8 mouse cellular contexts compared by ENCODE assay signal in genomic region chr6:56796232-56796631, GRCm38 (mm10). TPM values are rescaled to one million over a fixed set of nuclear protein-coding genes. Genes with fewer than 3 reads are reported as not detected.
DNase-seq lines count a peak whose midpoint lies in the region; ATAC-seq and TF ChIP-seq lines count a peak whose summit lies in the region.

No protein-coding gene starts in this region.

- no peaks in the 10 kb centered on the region; the same call in 1 of the 2 replicates for H3K9me3 ChIP-seq in heart, embryonic 12.5 days (replicated peaks)
- no peaks in the 10 kb centered on the region for H3K9me3 ChIP-seq in ES-Bruce4 (replicated peaks; ENCODE audit: control insufficient read depth, insufficient read depth, low read length, poor library complexity, severe bottlenecking)
- no peaks in the 10 kb centered on the region for H3K9me3 ChIP-seq in forebrain, embryonic 15.5 days
- H3K9me3 ChIP-seq in liver, embryonic 16.5 days (replicated peaks; ENCODE audit: control insufficient read depth, low read length) = no peaks in the 10 kb centered on the region

- 5% methylated on average over 8 of the region's 8 CpGs for WGBS in heart, embryonic 12.5 days
- WGBS in forebrain, embryonic 15.5 days = 3% methylated on average over 8 of the region's 8 CpGs
- 2% methylated on average over 8 of the region's 8 CpGs for WGBS in liver, embryonic 16.5 days (ENCODE audit: insufficient replicate concordance)

- peak overlapping the region; percentile 80 for H3K4me2 ChIP-seq in heart, embryonic 12.5 days
- H3K4me2 ChIP-seq in forebrain, embryonic 15.5 days (replicated peaks) = peak overlapping the region; percentile 67
- H3K4me2 ChIP-seq in liver, embryonic 16.5 days (ENCODE audit: low read depth, low read length) = peak overlapping the region; percentile 93

- H3K27ac ChIP-seq in heart, embryonic 12.5 days (ENCODE audit: poor library complexity, severe bottlenecking) = peak overlapping the region; percentile 100
- peak overlapping the region; percentile 55 for H3K27ac ChIP-seq in ES-Bruce4 (ENCODE audit: insufficient read depth, low read length)
- peak overlapping the region; percentile 99 for H3K27ac ChIP-seq in forebrain, embryonic 15.5 days (replicated peaks)
- H3K27ac ChIP-seq in liver, embryonic 16.5 days (ENCODE audit: low read length) = peak overlapping the region; percentile 99

- peak overlapping the region; percentile 99 for H3K9ac ChIP-seq in heart, embryonic 12.5 days
- peak overlapping the region; percentile 97 for H3K9ac ChIP-seq in ES-Bruce4 (ENCODE audit: low read depth, poor library complexity, severe bottlenecking)
- peak overlapping the region; percentile 88 for H3K9ac ChIP-seq in forebrain, embryonic 15.5 days (replicated peaks)
- peak overlapping the region; percentile 95 for H3K9ac ChIP-seq in liver, embryonic 16.5 days (ENCODE audit: low read depth, low read length)

- TF ChIP-seq POLR2A in ES-Bruce4 (IDR thresholded peaks at IDR 0.05; ENCODE audit: insufficient read depth, low read length) = no peak

- TF ChIP-seq CTCF in ES-Bruce4 (IDR thresholded peaks at IDR 0.05; ENCODE audit: low read depth, low read length) = no peak

- no peak for TF ChIP-seq EP300 in ES-Bruce4 (IDR thresholded peaks at IDR 0.05; ENCODE audit: insufficient read depth, low read depth, low read length)

- no peak for DNase-seq in heart, postnatal 10 days
- DNase-seq in spleen, postnatal 36 days (ENCODE audit: low spot score in 2 of 2) = no peak
- DNase-seq in ovary, adult 18-20 months (ENCODE audit: low spot score) = no peak

- intact Hi-C loops in heart, postnatal 10 days (cut with DNase I) = loop anchor here (5.0 kb wide), 3 partner anchors 36 to 126 kb away; partner anchors contain the start of genes Fkbp9, Nt5c3 and Vmn1r4

- ATAC-seq in heart, embryonic 12.5 days (ENCODE audit: insufficient number of reproducible peaks, low FRiP score) = no peak
- ATAC-seq in forebrain, embryonic 15.5 days (replicated peaks) = no peak
- no peak for ATAC-seq in liver, embryonic 16.5 days (ENCODE audit: low read depth)
- no peak for ATAC-seq in activated CD4-positive, CD25-positive, alpha-beta regulatory T cell, adult 4 months

- peak overlapping the region; percentile 94 for H3K4me3 ChIP-seq in heart, embryonic 12.5 days
- H3K4me3 ChIP-seq in ES-Bruce4 (ENCODE audit: low read depth, low read length) = peak overlapping the region; percentile 84
- H3K4me3 ChIP-seq in forebrain, embryonic 15.5 days = peak overlapping the region; percentile 94
- H3K4me3 ChIP-seq in liver, embryonic 16.5 days (ENCODE audit: low read depth, low read length) = peak overlapping the region; percentile 89

- no peaks in the 10 kb centered on the region for H3K27me3 ChIP-seq in heart, embryonic 12.5 days (replicated peaks)
- no peaks in the 10 kb centered on the region for H3K27me3 ChIP-seq in ES-Bruce4 (ENCODE audit: control insufficient read depth, insufficient read depth, low read length, poor library complexity, severe bottlenecking)
- no peaks in the 10 kb centered on the region for H3K27me3 ChIP-seq in forebrain, embryonic 15.5 days
- H3K27me3 ChIP-seq in liver, embryonic 16.5 days (ENCODE audit: control insufficient read depth, insufficient read depth, low read depth, low read length) = no peaks in the 10 kb centered on the region

- peaks cover 25% of the 10 kb centered on the region for H3K4me1 ChIP-seq in heart, embryonic 12.5 days (replicated peaks)
- peaks cover 7% of the 10 kb centered on the region for H3K4me1 ChIP-seq in ES-Bruce4 (ENCODE audit: control insufficient read depth, insufficient read depth, low read length)
- H3K4me1 ChIP-seq in forebrain, embryonic 15.5 days = peaks cover 36% of the 10 kb centered on the region
- H3K4me1 ChIP-seq in liver, embryonic 16.5 days (ENCODE audit: control insufficient read depth, low read depth, low read length) = peaks cover 30% of the 10 kb centered on the region

- H3K36me3 ChIP-seq in heart, embryonic 12.5 days = no peaks in the 10 kb centered on the region
- H3K36me3 ChIP-seq in ES-Bruce4 (ENCODE audit: control insufficient read depth, insufficient read depth, low read length, poor library complexity, severe bottlenecking) = no peaks in the 10 kb centered on the region
- H3K36me3 ChIP-seq in forebrain, embryonic 15.5 days = no peaks in the 10 kb centered on the region
- no peaks in the 10 kb centered on the region for H3K36me3 ChIP-seq in liver, embryonic 16.5 days (ENCODE audit: control insufficient read depth, insufficient read depth)

RNA-seq across cellular contexts. Expression of gene Kbtbd2, which starts 1.4 kb away (rescaled TPM):
- 37.0 and 40.2 TPM in 2 replicates for polyA plus RNA-seq in heart, embryonic 12.5 days (2016; fragmentation: Nextera tagmentation; extraction: Ambion mirVana)
- total RNA-seq in heart, postnatal 10 days (2021) = 10 to 100 TPM; 38.3 to 43.1 TPM
- polyA plus RNA-seq in ES-Bruce4 (2011; ENCODE audit: insufficient read depth, insufficient read length, low read depth, missing spikeins) = 92.8 and 99.1 TPM in 2 replicates
- 36.4 and 37.9 TPM in 2 replicates for polyA plus RNA-seq in forebrain, embryonic 15.5 days (2015; fragmentation: Nextera tagmentation; extraction: Ambion mirVana)
- 14.6 and 15.1 TPM in 2 replicates for polyA plus RNA-seq in liver, embryonic 16.5 days (2015; fragmentation: Nextera tagmentation; extraction: Ambion mirVana)
- 10 to 100 TPM; 17.0 to 20.3 TPM for polyA plus RNA-seq in activated CD4-positive, CD25-positive, alpha-beta regulatory T cell, adult 4 months (2017; shearing (Covaris generic))

RNA-seq across cellular contexts. Expression of gene Fkbp9, which starts 35.6 kb away (rescaled TPM):
- polyA plus RNA-seq in heart, embryonic 12.5 days (2016; fragmentation: Nextera tagmentation; extraction: Ambion mirVana) = 151 and 154 TPM in 2 replicates
- total RNA-seq in heart, postnatal 10 days (2021) = 100 to 1,000 TPM; 132 to 136 TPM
- polyA plus RNA-seq in ES-Bruce4 (2011; ENCODE audit: insufficient read depth, insufficient read length, low read depth, missing spikeins) = 211 and 215 TPM in 2 replicates
- 27.7 and 30.6 TPM in 2 replicates for polyA plus RNA-seq in forebrain, embryonic 15.5 days (2015; fragmentation: Nextera tagmentation; extraction: Ambion mirVana)
- 22.1 and 23.9 TPM in 2 replicates for polyA plus RNA-seq in liver, embryonic 16.5 days (2015; fragmentation: Nextera tagmentation; extraction: Ambion mirVana)
- not detected for polyA plus RNA-seq in activated CD4-positive, CD25-positive, alpha-beta regulatory T cell, adult 4 months (2017; shearing (Covaris generic))

Comparison
In these comparisons a context has a peak if more than half of its experiments do, and no peak if none do; other contexts are left out.
1. RNA of gene Fkbp9, which starts 35.6 kb away (polyA plus RNA-seq): 211 to 215 TPM in ES-Bruce4, 151 to 154 TPM in heart, embryonic 12.5 days, 27.7 to 30.6 TPM in forebrain, embryonic 15.5 days and 22.1 to 23.9 TPM in liver, embryonic 16.5 days; not detected in activated CD4-positive, CD25-positive, alpha-beta regulatory T cell, adult 4 months; every median in the first group is over 10 times any median in the second.
2. Peak in every context shown above with its lines, with median percentiles within 50 percentile points of each other: H3K27ac ChIP-seq, H3K4me2 ChIP-seq, H3K4me3 ChIP-seq and H3K9ac ChIP-seq.